Mouse (Mus musculus): ENCODE data around the gene Vmn1r55. TPM values are rescaled to one million over a fixed set of nuclear protein-coding genes. Genes with fewer than 3 reads are reported as not detected.

Gene Vmn1r55
- polyA plus RNA-seq, 1 experiment = not detected

DNA sequence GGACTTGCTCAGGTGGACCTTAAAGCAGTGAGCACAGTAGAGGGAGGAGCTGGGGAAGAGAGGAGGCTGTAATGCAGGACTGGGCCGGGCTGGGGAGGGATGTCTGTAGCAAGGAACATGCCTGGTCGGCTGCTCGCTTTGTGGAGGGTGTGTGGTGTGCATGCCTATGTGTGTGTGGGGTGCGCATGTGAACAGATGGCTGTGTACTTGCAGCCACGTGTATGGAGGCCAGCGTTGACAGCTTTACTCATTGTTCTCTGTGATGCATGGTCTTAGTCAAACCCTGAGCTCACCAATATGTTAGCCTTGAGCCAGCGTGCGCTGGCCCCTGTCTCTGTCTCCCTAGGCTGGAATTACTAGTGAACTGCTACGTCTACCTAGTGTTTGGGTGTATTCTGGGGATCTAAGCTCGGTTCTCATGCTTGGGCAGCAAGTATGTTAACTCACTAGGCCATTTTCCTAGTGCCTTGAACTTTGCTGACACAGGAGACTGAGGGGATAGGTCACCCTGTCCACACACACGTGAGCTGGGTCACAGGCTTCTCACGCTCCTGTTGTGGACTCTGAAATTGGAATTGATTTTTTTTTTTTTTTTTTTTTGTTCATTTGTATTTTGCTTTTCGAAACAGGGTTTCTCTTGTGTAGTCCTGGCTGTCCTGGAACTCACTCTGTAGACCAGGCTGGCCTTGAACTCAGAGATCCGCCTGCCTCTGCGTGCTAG is 58.3 kb downstream of the Vmn1r55 start:
- Histone ChIP-seq H3K27ac (replicated peaks; ENCODE audit: low read depth, low read length) (no peak overlapping the region), H3K4me3 (ENCODE audit: insufficient read depth, low read depth, low read length) (no peak overlapping the region), H3K4me1 (ENCODE audit: control insufficient read depth, insufficient read depth, insufficient read length, low read length) (0 out of 2 replicates have a peak, but pooled peaks cover 5% of the 10 kb centered on the region)

DNA sequence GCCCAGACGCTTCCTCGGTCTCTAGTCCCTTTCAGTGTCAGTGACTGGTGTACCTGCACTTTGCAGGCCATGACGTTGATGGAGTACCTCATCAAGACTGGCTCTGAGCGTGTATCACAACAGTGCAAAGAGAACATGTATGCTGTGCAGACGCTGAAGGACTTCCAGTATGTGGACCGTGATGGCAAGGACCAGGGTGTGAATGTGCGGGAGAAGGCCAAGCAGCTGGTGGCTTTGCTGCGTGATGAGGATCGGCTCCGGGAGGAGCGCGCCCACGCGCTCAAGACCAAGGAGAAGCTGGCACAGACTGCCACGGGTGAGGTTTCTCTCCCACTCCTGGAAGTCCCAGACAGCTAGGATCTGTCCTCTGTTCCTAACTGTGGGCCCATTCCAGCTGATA is 59.6 kb downstream of the Vmn1r55 start:
- peaks cover 7% of the 10 kb centered on the region; the same call in 1 of the 2 replicates for H3K4me1 ChIP-seq (ENCODE audit: control insufficient read depth, insufficient read depth, insufficient read length, low read length)
- no peak overlapping the region for H3K4me3 ChIP-seq (ENCODE audit: insufficient read depth, low read depth, low read length)
- no peak overlapping the region for H3K27ac ChIP-seq (replicated peaks; ENCODE audit: low read depth, low read length)

DNA sequence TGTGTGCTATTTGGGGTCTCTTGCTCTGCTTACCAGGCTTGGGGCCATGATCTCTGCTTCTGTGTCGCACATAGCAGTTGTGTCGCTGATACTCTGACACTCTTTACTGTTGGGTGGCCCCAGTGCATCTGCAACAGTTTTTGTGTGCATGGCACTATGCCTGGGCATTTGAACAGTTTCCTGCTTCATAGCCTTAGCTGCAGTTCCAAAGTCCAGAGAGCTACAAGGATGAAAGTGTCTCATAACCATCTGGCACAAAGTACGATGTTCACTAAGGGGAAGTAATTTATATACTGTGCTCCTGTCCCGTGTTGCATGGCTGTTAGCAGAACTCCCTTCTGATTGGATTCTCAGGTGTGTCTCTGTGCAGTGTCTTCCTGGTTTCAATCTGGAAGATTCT is 61.6 kb downstream of the Vmn1r55 start:
- H3K27ac ChIP-seq (replicated peaks; ENCODE audit: low read depth, low read length) = no peak overlapping the region
- H3K4me1 ChIP-seq (ENCODE audit: control insufficient read depth, insufficient read depth, insufficient read length, low read length) = peaks cover 18% of the 10 kb centered on the region
- H3K4me3 ChIP-seq (ENCODE audit: insufficient read depth, low read depth, low read length) = no peak overlapping the region

DNA sequence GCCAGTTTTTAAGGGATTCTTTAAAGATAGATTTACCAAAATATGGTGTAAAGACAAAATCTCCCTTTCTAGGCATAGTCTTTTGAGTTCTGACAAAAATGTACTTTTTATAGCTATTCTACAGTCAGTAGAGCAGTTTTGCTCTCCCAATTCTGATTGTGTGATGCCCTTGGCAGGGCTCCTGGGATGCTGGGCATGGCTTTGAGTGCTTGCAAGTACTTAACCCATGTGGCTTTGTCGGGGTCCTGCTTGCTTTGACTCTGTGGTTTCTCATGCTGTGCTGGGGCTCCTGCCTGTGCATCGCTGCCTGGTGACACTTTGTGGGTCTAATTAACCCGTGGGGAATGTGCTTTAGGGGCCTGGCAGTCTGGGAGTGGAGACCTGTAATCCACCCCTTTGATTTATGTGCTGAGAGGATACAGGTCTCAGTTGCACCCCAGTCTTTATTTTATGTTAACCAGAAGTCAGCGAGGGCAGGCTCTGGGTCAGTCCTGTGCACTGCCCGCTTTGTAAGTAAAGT is 62.5 kb downstream of the Vmn1r55 start:
- Histone ChIP-seq H3K4me3 (ENCODE audit: insufficient read depth, low read depth, low read length) (no peak overlapping the region), H3K4me1 (ENCODE audit: control insufficient read depth, insufficient read depth, insufficient read length, low read length) (peaks cover 24% of the 10 kb centered on the region), H3K27ac (replicated peaks; ENCODE audit: low read depth, low read length) (no peak overlapping the region)

DNA sequence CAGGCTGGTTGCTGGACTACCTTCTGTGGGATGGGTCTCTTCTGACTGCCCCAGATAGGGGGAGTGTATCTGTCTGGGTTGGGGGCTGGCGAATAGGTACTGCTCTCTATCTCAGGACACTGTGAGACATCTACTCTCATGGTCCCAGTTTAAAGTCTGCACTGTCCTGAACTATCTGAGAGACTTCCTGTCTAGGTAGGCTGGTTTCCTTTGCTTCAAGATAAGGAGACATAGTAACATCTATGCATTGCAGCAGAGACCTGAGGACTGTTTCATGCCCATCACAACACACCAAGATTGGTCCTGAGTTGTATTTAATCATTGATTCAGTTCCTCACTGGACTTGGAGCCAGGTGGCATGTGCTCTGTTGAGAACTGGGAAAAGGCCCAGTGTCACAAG is 64.0 kb downstream of the Vmn1r55 start:
- Histone ChIP-seq H3K4me1 (ENCODE audit: control insufficient read depth, insufficient read depth, insufficient read length, low read length) (peaks cover 29% of the 10 kb centered on the region), H3K4me3 (ENCODE audit: insufficient read depth, low read depth, low read length) (no peak overlapping the region), H3K27ac (replicated peaks; ENCODE audit: low read depth, low read length) (no peak overlapping the region)

DNA sequence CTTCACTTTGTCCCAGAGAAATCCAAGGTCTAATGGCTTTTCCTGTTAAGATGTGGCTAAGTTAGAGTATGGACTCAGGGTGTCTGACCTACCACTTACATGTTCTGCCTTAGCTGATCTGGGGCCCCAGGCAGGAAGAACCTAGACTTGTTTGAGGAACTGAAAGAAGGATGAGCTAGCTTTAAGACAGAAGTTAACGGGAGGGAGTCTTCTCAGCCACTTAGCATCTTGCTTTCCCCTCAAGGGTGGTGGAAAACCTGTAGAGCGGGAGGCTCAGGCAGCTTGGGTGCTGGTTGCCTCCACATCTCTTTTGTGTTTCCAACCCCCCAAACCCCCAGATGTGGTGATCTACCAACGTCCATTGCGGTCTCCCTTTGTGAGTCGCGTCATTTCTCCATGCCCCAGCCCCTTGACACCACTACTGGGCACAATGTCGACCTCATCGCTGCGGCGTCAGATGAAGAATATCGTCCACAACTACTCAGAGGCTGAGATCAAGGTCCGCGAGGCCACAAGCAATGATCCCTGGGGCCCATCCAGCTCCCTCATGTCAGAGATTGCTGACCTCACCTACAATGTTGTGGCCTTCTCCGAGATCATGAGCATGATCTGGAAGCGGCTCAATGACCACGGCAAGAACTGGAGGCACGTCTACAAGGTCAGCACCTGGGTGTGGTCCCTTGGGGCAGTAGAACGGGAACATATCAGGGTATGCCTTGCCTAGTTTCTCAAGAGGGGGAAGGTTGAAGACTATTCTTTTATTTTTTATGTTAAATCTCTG is 66.0 kb downstream of the Vmn1r55 start:
- H3K4me3 ChIP-seq (ENCODE audit: insufficient read depth, low read depth, low read length) = peak overlapping the region; percentile 32
- H3K4me1 ChIP-seq (ENCODE audit: control insufficient read depth, insufficient read depth, insufficient read length, low read length) = peaks cover 27% of the 10 kb centered on the region
- peak overlapping the region; percentile 64 for H3K27ac ChIP-seq (replicated peaks; ENCODE audit: low read depth, low read length)

DNA sequence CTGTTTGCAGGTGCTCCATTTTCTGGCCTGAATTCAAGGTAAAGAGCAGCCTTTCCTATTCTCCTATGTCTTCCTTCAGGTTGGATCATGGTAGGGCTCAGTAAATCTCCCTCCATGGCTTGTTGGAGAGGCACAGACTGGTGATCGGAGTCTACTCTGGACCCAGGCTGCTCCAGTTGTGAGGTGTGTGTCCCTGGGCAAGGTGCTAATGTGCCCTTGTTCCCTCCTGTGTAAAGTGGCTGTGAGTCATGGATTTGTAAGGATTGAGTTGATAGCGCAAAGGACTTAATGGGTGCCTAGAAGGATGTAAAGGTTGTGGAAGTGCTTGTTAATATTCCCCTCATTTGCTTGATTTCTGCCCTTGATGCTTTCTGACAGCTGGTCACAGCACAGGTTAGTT is 67.5 kb downstream of the Vmn1r55 start:
- peaks cover 27% of the 10 kb centered on the region for H3K4me1 ChIP-seq (ENCODE audit: control insufficient read depth, insufficient read depth, insufficient read length, low read length)
- peak overlapping the region; percentile 47; the same call in 1 of the 2 replicates for H3K4me3 ChIP-seq (ENCODE audit: insufficient read depth, low read depth, low read length)
- 0 out of 2 replicates have a peak overlapping the region, but pooled peaks have one; percentile 1 for H3K27ac ChIP-seq (replicated peaks; ENCODE audit: low read depth, low read length)

DNA sequence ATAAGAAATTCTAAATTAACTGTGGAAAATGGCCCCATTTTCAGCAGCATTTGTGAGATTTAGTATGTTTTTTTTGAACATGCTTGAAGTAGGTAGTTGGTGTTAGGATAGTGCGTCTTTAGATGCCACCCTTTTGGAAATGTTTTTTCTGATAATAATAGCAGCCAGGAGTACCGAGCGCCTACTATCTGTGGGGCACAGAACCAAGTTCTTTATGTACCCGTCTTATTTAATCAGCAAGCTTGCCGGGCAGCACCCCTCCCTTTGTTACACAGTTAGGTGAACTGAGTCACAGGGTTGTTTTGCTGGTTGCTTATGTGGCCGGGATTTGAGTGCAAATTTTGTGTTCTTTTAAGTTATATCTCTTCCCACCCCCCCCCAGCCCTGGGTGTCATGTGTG is 68.2 kb downstream of the Vmn1r55 start:
- peaks cover 27% of the 10 kb centered on the region for H3K4me1 ChIP-seq (ENCODE audit: control insufficient read depth, insufficient read depth, insufficient read length, low read length)
- H3K4me3 ChIP-seq (ENCODE audit: insufficient read depth, low read depth, low read length) = peak overlapping the region; percentile 47
- no peak overlapping the region for H3K27ac ChIP-seq (replicated peaks; ENCODE audit: low read depth, low read length)

DNA sequence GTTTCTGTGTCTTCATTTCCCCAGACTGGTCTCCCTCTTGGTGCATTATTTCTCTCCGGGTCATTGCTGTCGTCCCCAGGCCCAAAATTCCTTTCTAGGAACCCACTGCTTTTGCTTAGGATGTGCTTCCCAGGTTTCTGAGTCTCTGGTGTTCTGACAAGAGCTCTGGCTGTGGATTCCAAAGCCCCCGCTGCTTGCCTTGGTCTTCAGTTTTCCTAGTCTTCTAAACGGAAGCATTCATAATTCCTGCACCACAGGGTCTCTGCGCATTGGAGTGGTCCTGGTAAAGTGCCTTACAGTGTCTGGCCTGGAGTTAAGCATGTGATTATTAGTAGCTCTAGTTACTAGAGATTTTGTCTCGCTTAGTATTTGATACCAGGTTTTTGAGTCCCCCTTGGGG is 68.7 kb downstream of the Vmn1r55 start:
- peak overlapping the region; percentile 86 for H3K4me3 ChIP-seq (ENCODE audit: insufficient read depth, low read depth, low read length)
- H3K27ac ChIP-seq (replicated peaks; ENCODE audit: low read depth, low read length) = peak overlapping the region; percentile 83
- peaks cover 27% of the 10 kb centered on the region for H3K4me1 ChIP-seq (ENCODE audit: control insufficient read depth, insufficient read depth, insufficient read length, low read length)

DNA sequence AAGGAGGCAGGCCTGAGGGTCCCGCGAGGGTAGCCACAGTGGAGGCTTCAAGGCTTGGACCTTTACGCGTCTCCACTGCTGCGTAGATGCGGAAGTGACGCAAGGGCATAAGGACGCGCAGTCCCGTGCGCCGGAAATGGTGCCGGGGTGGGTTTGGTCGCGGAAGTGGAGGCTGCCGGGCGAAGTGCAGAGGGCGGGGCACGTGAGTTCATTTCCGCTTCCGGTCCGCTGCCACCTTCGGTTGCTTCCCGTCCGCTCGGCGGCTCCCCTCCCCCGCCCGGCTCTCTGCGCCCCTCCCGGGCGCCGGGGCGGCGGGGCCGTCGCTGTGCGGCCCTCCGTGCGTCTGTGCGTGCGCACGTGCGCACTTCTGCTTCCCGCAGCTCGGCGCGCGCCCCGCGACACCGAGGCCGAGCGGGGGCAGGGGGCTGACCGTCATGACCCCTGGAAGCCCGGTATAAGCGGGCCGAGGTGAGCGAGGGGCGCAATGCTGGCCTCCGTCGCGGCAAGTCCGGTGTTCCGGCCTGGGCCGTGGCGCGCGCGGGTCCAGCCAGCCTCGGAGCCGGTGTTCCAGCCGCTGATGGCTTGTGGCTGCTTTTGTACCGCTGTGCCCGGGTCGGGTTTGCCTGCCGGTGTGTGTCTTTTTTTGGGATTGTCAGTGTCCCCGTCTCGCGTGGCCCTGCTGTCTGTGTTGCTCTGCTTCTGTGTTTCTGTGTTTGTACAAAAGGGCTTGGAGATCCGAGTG is 69.3 kb downstream of the Vmn1r55 start, which contains the start of gene Epn1:
TSS of gene Epn1 (plus strand) at position 226 of the 742 bp plus-strand sequence.
- Histone ChIP-seq H3K4me3 (ENCODE audit: insufficient read depth, low read depth, low read length) (peak within 1 kb of the TSS; percentile 86), H3K27ac (replicated peaks; ENCODE audit: low read depth, low read length) (peak within 1 kb of the TSS; percentile 88), H3K4me1 (ENCODE audit: control insufficient read depth, insufficient read depth, insufficient read length, low read length) (peaks cover 27% of the 10 kb centered on the region)

DNA sequence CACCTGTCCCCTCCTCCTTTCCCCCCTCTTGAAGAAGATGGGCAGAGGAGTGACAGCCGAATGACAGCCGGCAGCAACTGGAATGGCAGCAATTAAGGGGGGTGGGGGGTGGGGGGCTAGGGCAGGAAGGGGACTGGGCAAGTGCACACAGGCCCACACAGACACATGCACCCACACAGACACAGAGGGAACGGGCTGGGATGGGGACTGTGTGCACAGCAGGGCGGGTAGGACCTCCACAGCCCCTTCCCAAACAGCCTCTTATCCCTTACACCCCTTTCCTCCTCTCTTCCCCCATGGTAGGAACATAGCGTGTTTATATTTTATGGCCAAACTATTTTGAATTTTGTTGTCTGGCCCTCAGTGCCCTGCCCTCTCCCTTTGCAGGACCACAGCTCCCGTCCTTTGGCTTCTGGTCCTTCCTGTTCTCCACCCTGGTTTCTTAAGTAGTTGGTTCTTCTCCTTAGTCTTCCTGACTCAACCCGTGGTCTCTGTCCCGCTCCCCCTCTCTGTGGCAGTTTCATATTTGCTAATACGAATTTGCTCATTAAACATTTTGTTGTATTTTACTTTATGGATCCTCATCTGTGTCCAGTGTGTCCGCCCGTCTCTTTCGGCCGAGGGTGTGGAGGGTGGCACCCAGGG is 70.0 kb downstream of the Vmn1r55 start:
- Histone ChIP-seq H3K27ac (replicated peaks; ENCODE audit: low read depth, low read length) (peak overlapping the region; percentile 88), H3K4me1 (ENCODE audit: control insufficient read depth, insufficient read depth, insufficient read length, low read length) (peaks cover 23% of the 10 kb centered on the region)

More for the DNA sequence above, 70.0 kb downstream of the Vmn1r55 start:
- H3K4me3 ChIP-seq (ENCODE audit: insufficient read depth, low read depth, low read length) = peak overlapping the region; percentile 71

Other genes starting within 250 kb of the Vmn1r55 start
- gene Gm36210, start 243.2 kb downstream of the Vmn1r55 start, polyA plus RNA-seq (2012; ENCODE audit: insufficient read depth, insufficient read length, missing spikeins) = not detected in 2 replicates
- 3.2 and 3.4 TPM in 2 replicates for gene Zfp628, start 234.5 kb downstream of the Vmn1r55 start, polyA plus RNA-seq (2012; ENCODE audit: insufficient read depth, insufficient read length, missing spikeins)
- 1.8 TPM in 1 of 2 replicates, not detected in the other for gene Nat14, start 227.6 kb downstream of the Vmn1r55 start, polyA plus RNA-seq (2012; ENCODE audit: insufficient read depth, insufficient read length, missing spikeins)
- 4.9 and 5.5 TPM in 2 replicates for gene Ssc5d, start 223.9 kb downstream of the Vmn1r55 start, polyA plus RNA-seq (2012; ENCODE audit: insufficient read depth, insufficient read length, missing spikeins)
- 5.4 and 8.1 TPM in 2 replicates for gene Sbk2, start 185.3 kb downstream of the Vmn1r55 start, polyA plus RNA-seq (2012; ENCODE audit: insufficient read depth, insufficient read length, missing spikeins)
- gene Sbk3, start 178.5 kb downstream of the Vmn1r55 start, polyA plus RNA-seq (2012; ENCODE audit: insufficient read depth, insufficient read length, missing spikeins) = 0.75 TPM in 1 of 2 replicates, not detected in the other
- 5.3 and 6.3 TPM in 2 replicates for gene Zfp579, start 153.5 kb downstream of the Vmn1r55 start, polyA plus RNA-seq (2012; ENCODE audit: insufficient read depth, insufficient read length, missing spikeins)
- 12.4 and 19.4 TPM in 2 replicates for gene Zfp524, start 135.3 kb downstream of the Vmn1r55 start, polyA plus RNA-seq (2012; ENCODE audit: insufficient read depth, insufficient read length, missing spikeins)
- 10.5 and 11.9 TPM in 2 replicates for gene Fiz1, start 135.0 kb downstream of the Vmn1r55 start, polyA plus RNA-seq (2012; ENCODE audit: insufficient read depth, insufficient read length, missing spikeins)
- not detected in 2 replicates for gene Gm44973, start 134.2 kb downstream of the Vmn1r55 start, polyA plus RNA-seq (2012; ENCODE audit: insufficient read depth, insufficient read length, missing spikeins)
- 7.5 and 10.9 TPM in 2 replicates for gene Zfp865, start 129.3 kb downstream of the Vmn1r55 start, polyA plus RNA-seq (2012; ENCODE audit: insufficient read depth, insufficient read length, missing spikeins)
- not detected in 2 replicates for gene Ccdc106, start 129.1 kb downstream of the Vmn1r55 start, polyA plus RNA-seq (2012; ENCODE audit: insufficient read depth, insufficient read length, missing spikeins)
- not detected in 2 replicates for gene 4632433K11Rik, start 115.6 kb downstream of the Vmn1r55 start, polyA plus RNA-seq (2012; ENCODE audit: insufficient read depth, insufficient read length, missing spikeins)
- gene Zfp784, start 111.2 kb downstream of the Vmn1r55 start, polyA plus RNA-seq (2012; ENCODE audit: insufficient read depth, insufficient read length, missing spikeins) = 1.2 and 1.9 TPM in 2 replicates
- 4.4 and 5.6 TPM in 2 replicates for gene Zfp580, start 98.1 kb downstream of the Vmn1r55 start, polyA plus RNA-seq (2012; ENCODE audit: insufficient read depth, insufficient read length, missing spikeins)
- gene U2af2, start 87.5 kb downstream of the Vmn1r55 start, polyA plus RNA-seq (2012; ENCODE audit: insufficient read depth, insufficient read length, missing spikeins) = 44.6 and 58.8 TPM in 2 replicates
- 66.5 and 69.5 TPM in 2 replicates for gene Epn1, start 69.4 kb downstream of the Vmn1r55 start, polyA plus RNA-seq (2012; ENCODE audit: insufficient read depth, insufficient read length, missing spikeins)
- not detected in 2 replicates for gene Rfpl4, start 32.7 kb downstream of the Vmn1r55 start, polyA plus RNA-seq (2012; ENCODE audit: insufficient read depth, insufficient read length, missing spikeins)
- gene Rasl2-9, start 23.7 kb downstream of the Vmn1r55 start, polyA plus RNA-seq (2012; ENCODE audit: insufficient read depth, insufficient read length, missing spikeins) = 7.6 and 8.1 TPM in 2 replicates
- gene Vmn1r56, start 47.1 kb upstream of the Vmn1r55 start, polyA plus RNA-seq (2012; ENCODE audit: insufficient read depth, insufficient read length, missing spikeins) = not detected in 2 replicates
- not detected in 2 replicates for gene Vmn1r57, start 68.8 kb upstream of the Vmn1r55 start, polyA plus RNA-seq (2012; ENCODE audit: insufficient read depth, insufficient read length, missing spikeins)
- not detected in 2 replicates for gene Gm5065, start 200.9 kb upstream of the Vmn1r55 start, polyA plus RNA-seq (2012; ENCODE audit: insufficient read depth, insufficient read length, missing spikeins)
- not detected in 2 replicates for gene Nlrp2, start 201.4 kb upstream of the Vmn1r55 start, polyA plus RNA-seq (2012; ENCODE audit: insufficient read depth, insufficient read length, missing spikeins)

Data from brown adipose tissue, adult 24 weeks (tissue).